Mouse (Mus musculus) ES-Bruce4 (cell line): ENCODE data around the gene Pygo2.

Source experiments
- CTCF ChIP-seq: IDR thresholded peaks from one replicate; pipeline ENCODE4 v1.8.1; 2011; ENCODE audit warnings: low read depth, low read length
- EP300 ChIP-seq: IDR thresholded peaks from 2 replicates; pipeline ENCODE4 v1.6.1; 2011; ENCODE audit warnings: low read depth, low read length; ENCODE audit not compliant: insufficient read depth
- POLR2A ChIP-seq: IDR thresholded peaks from one replicate; pipeline ENCODE4 v1.8.1; 2011; ENCODE audit warnings: low read length; ENCODE audit not compliant: insufficient read depth

DNA sequence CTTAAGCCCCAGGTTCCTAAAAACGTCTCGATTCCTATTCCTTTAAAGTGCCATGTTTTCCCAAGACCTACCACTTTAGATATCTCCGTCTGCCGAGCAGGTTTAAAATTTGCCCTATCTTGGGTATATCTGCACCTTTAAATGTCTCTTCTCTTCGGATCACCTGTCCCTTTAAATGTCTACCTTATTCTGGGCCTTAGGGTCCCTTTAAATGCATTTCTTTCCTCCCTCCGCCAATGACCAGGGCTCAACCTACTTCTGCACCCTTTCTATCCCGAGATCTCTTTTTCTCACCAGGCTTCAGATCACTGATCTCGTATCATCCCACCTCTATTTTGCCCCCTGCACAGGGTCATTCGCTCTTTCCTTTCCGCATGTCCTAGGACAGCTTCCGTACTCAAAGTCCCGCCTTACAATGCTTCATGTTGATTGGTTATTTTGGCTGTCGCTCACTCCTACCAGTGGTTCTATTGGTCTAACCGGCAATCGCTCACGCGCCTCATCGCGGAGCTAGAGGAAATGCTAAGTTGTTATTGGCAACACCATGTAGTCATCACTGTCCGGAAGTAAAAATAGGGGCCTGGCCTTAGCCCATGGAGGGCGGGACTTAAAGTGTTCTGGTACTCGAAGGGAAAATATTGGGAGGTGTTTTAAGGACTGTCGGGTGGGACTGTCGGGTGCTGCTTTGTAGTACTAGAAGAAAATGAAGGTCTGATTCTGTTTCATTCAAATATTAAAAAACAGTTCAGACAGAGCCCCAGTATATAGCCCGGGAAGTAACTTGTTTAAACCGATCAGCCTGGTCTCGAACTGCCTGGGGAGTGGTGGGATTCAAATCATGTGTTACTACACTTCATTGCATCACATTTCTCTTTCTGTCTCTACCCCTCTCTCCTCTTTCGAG, 18.3 kb upstream of the Pygo2 start, which contains the start of gene Flad1:
- no peak for TF ChIP-seq POLR2A
- TF ChIP-seq CTCF = no peak
- no peak for TF ChIP-seq EP300
